Comparison of ENCODE assay signal across 27 mouse cellular contexts in genomic region chr2:93919093-93919492, GRCm38 (mm10). TPM values are rescaled to one million over a fixed set of nuclear protein-coding genes. Genes with fewer than 3 reads are reported as not detected.
"Had no signal": no experiment of that assay in that cellular context is flagged by ENCODE, and none has a peak within 500 bp of the region (broad histone marks: within the 10 kb centered on the region; RNA-seq: fewer than 3 reads in every experiment).

No protein-coding gene starts in this region.

- DNase-seq: cerebellum, adult 9-10 months; cerebellum, adult 9-11 months; cerebellum, postnatal 10 days; cerebellum, postnatal 14 days; cerebellum, postnatal 25 days; cerebellum, postnatal 36 days; embryo, embryonic 11 days; forebrain, postnatal 0 days; gastrocnemius, adult 2 months; gastrocnemius, postnatal 10 days; gastrocnemius, postnatal 14 days; gastrocnemius, postnatal 25 days; gastrocnemius, postnatal 36 days; heart, adult 2 months had no signal

RNA-seq across cellular contexts. Expression of gene Gm13889, which starts 37.9 kb away (rescaled TPM):
- total RNA-seq: granulocyte monocyte progenitor cell, adult 5-6 weeks had no signal

RNA-seq across cellular contexts. Expression of gene Accsl, which starts 50.1 kb away (rescaled TPM):
- total RNA-seq: common myeloid progenitor, adult 5-6 weeks; gastrocnemius, adult 18-20 months; gastrocnemius, adult 2 months; gastrocnemius, adult 8-10 months; gastrocnemius, postnatal 10 days; gastrocnemius, postnatal 14 days; gastrocnemius, postnatal 25 days; gastrocnemius, postnatal 36 days; gastrocnemius, postnatal 4 days; granulocyte monocyte progenitor cell, adult 5-6 weeks; heart, adult 2 months; heart, adult 8-10 months had no signal
- polyA plus RNA-seq: embryonic facial prominence, embryonic 11.5 days; embryonic facial prominence, embryonic 12.5 days; embryonic facial prominence, embryonic 13.5 days; erythroblast, embryonic 14.5 days; forebrain, embryonic 10.5 days; heart, embryonic 10.5 days; heart, embryonic 11.5 days had no signal
